Mouse (Mus musculus): ENCODE results near the gene Wrb.

The Wrb gene

GRCm38 (mm10) chr16:96159091-96159731 is 14.0 kb downstream of the Wrb start:
- DNase-seq, result peak; percentile 51 to 55

DNA sequence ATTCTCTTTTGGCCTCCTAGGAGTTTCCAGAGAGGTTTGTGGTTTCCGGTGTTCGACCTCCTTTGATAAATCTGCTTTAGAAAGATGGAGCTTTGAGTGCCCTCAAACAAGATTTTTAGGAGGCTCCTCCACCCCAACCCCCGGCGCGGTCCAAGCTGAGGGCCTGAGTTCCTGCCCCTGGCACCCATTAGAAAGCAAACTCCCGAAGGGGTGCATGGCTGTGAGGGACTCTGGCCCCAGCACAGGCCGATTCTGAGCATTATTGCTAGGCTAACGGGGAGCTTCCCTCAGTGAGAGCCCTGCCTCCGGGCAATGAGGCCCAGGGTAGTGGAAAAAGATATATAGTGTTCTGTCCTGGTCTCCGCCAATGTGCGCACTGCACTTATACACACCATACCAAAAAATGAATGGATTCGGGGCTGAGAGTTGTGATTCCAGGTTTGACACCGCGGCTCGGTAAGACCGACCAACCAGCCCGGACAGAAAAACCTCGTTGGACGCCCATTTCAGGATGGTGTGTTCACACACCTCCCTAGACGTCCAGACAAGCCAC is 14.7 kb downstream of the Wrb start:
- no peak for DNase-seq

DNA sequence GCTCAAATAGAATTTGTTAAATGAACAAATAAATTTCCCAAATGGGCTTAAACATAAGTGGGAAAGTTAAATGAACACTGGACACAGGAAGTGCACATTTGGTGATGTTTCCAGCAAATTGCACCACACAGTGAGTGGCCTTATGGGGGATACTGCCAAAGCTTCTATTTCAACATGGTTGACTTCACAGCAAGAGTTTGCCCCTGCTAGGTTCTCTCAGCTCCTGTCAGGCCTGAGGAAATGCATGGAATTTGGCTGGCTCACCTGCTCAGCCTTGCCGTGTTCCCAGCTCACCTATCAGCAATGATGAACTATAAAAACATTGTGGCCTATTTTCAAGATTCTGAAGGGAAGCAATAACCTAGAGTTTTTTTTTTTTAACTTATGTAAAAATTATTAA is 15.7 kb downstream of the Wrb start:
- no peak for DNase-seq

- no peak for DNase-seq
Observed at GRCm38 (mm10) chr16:96161336-96161735, 16.1 kb downstream of the Wrb start.

DNA sequence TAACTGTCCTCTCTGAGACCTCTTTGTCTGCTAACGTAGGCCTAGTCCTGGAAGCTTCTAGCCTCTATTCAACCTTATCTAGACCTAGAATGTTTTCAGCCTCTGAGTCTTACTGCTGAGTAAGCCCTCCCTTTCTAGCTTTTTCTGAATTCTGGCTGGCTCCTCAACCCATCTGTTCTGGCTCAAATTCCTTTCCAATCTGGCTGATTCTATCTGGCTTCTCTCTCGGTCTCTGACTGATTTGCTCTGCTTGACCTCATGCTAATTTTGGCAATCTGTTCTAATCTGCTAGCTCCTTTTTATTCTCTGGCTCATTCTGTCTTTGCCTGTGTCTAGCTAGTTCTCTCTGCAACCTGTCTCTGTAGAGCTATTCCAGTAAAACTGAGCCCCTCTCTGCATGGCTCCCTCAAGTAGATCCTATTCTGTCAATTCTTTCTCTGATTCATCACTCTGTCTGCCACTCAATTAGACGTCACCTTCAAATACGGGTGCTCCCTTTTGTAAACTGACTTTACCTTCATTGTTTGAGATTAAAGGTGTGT is 20.6 kb downstream of the Wrb start:
- DNase-seq, result no peak

DNA sequence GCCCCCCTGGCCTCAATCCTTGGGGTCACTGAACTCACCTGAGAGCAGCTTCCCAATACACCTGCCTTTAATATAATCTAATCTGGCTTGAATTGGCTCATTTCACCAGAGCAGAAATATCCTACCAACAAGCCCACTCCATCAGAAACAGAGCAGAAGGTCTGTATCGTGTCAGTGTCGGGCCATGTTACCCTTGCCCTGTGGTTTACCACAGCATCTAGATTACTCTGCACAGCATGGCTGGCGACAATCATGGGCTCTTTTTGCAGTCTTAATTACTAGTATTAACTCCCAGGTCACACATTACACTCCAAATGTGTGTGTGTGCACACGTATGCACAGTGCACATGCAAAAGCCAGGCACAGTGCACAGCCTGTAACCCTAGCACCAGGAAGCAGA is 23.6 kb downstream of the Wrb start:
- no peak for DNase-seq

- DNase-seq, result no peak
Observed at GRCm38 (mm10) chr16:96173648-96174047, 28.4 kb downstream of the Wrb start.

DNA sequence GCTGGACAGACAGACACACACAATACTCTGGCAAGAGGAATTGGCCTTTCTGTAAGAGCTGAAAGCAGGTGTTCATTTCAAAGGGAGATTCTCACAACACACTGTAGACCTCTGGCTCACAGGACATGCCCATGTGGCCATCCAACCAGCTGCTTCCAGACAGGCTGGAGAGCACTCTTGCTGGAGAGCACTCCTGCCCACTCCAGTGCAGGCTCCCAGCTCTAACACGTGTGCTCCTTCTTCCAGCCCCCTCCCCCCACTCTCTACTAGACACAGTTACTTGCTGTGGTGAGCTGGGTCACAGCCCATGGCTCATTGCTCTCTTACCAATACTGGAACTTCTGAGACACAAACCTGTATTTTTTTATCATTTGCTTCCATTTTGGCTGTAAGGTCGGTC is 30.2 kb downstream of the Wrb start:
- no peak for DNase-seq

DNA sequence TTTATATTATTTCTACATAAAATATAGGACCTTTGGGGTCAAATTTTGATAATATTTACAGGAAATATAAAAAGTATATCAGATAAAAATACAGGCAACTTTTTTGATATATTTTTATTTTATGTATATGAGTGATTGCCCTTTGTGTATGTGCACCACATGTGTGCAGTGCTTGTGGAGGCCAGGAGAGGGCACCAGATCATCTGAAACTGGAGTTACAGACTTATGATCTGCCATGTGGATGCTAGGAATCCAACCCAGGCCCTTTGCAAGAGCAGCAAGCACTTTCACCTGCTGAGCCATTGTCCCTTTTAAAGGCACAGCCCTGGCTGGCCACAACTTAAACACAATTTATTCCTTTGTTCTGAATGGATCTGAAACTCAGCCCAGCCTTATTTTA is 33.9 kb downstream of the Wrb start:
- no peak for DNase-seq

DNA sequence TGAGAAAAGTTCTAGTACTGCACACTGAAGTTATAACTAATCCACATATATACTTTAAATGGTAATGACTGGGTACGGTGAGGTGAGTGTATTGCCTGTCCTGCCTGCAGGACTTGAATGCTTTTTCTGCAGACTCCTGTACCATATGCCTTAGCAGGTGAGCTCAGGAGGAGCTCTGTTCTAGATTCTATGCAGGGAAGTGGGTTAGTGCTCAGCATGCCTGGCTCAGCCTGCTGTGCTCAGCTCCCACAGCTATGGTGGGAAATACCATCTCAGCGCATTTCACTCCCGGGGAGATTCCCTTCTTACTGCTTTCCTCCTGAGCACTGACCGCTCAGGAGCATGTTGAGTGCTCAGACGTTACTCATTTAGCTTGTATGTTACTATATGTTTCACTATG is 42.4 kb downstream of the Wrb start:
- DNase-seq, result no peak

DNA sequence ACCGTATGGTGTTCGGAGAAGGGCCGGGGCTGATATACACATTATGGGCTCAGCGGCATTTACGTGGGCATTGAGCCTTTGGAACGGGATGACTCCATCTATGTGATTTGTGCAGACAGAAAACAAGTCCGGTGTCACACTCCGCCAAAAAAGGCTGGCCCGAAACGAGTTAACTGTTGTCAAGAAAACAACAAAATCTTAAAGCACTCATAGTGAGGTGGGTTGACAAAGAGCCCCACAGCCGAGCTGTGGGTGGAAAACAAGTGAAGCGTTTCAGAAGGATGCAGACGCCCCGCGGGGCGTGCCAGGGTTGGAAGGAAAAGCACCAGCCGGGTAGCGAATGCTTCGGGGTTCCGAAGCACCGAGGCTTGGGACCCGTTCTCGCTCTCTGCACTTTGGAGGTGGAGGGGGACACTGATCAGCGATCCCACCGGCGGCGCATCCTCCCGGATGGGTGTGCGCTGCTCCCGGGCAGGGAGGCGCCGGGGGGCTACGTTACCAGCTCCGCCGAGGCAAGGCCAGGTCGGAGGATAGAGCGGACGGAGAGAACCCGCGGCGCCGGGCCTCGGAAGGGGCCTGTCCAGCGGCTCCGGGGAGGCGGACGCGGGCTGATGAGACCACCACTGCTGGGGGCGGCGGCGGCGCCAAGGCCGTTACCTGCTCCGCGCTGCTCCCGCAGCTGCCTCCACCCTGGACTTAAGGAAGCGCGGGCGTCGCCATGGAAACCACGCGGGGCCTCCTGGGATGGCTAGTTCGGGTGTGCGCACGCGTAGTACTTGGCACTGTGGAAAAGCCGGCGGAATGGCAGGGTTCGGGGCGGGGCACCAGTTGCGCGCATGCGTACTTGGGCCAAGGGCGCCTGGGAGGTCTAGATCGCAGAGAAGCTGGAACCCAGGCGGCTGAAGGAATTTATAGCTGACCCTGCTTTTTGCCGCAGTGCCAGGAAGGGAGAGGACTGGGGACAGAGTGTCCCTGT is 46.6 kb downstream of the Wrb start, which contains the start of gene Lca5l:
Gene Lca5l, minus strand, starts transcription at position 741 of the 976 bp plus-strand sequence.
- peak; percentile 93 to 94 for DNase-seq

DNA sequence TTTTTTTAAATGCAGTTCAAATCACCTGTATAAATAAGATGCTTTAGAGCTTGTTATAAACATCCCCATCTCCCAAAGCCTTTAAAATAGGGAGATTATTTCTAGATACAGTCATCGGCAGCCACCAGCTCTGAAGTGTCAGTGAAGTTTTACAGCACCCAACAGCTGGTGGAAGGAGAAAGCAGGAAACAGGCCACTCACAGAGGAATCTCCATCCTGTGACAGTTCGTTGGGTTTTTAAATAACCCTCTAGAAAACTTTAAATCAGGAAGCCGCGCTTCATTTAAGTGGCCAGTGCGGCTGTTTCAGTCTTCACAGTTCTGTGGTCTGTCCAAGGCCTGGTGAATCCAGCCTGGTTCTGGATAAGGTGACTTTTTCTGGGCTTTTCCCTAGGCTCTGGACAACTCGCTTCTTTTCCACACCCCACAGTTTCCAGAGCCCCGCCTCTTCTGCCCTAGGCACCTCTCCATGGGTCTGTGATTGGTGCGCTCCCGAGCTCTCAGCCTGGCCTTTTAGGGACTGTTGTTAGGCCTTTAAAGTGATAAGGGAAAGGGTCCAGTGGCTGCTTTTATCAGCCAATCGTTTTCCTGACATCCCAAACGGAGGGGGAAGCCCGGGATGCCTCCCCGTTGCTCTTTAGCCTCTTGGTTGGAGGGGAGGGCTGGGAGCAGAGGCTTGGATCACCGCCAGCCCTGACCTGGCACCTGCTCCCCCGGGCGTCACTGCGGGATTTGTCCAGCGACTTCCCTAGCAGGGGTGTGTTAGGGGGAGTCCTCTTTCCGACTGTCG is 54.9 kb downstream of the Wrb start, which contains the start of gene Sh3bgr:
Gene Sh3bgr, plus strand, starts transcription at position 538 of the 789 bp plus-strand sequence.
- DNase-seq, result no peak

DNA sequence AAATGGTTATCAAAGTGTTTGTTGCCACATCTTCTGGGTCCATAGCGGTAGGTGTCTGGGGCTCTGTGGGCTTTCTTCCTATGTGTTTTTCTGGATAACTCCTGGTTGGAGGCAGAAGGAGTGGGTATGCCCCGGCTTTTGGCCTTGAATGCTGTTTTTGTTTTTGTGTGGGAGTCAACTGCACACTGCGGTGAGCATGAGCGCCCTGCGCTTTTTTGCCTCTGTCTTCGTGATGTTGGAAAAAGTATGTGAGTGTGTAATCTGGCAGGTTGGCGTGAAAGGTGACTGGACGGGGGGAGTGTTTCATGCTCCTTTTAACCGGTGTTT is 55.5 kb downstream of the Wrb start:
- no peak for DNase-seq

- no peak for DNase-seq
Observed at GRCm38 (mm10) chr16:96201485-96202232, 56.5 kb downstream of the Wrb start.

All from B cell, adult 2 months (primary cell).